Mouse (Mus musculus) cerebellum, postnatal 14 days (tissue): ENCODE measurements at regions not wholly inside any gene's neighbourhood (a gene's known extent, or its start where the extent isn't known, plus 50 kb on each side); places are given as distances from the start of the nearest gene placed in this dataset.

Experiments
- DNase-seq, 2 experiments: peaks; one replicate each; pipeline ENCODE4 v3.0.0; 2021; ENCODE audit warnings: mixed read lengths in 2 of 2

- DNase-seq: peak in 1 of 2 experiments; percentile 13
Observed at GRCm38 (mm10) chr2:149467801-149468200, 62.9 kb downstream of the Cst10 start.

GRCm38 (mm10) chr2:149472411-149472810 lies 67.6 kb downstream of the Cst10 start:
- no peak for DNase-seq

GRCm38 (mm10) chr2:149493280-149493988 lies 88.6 kb downstream of the Cst10 start:
- DNase-seq: peak; percentile 53 to 56

- DNase-seq: no peak
Observed at GRCm38 (mm10) chr2:149512870-149513269, 108.0 kb downstream of the Cst10 start.

- no peak for DNase-seq
Observed at GRCm38 (mm10) chr2:149524424-149524823, 119.6 kb downstream of the Cst10 start.

- no peak for DNase-seq
Observed at GRCm38 (mm10) chr2:149542837-149543236, 138.0 kb downstream of the Cst10 start.

- DNase-seq: no peak
Observed at GRCm38 (mm10) chr2:149545708-149546107, 140.9 kb downstream of the Cst10 start.

- no peak for DNase-seq
Observed at GRCm38 (mm10) chr2:149546639-149547200, 141.9 kb downstream of the Cst10 start.

- DNase-seq: no peak
Observed at GRCm38 (mm10) chr2:149555209-149555608, 150.4 kb downstream of the Cst10 start.

- peak in 1 of 2 experiments; percentile 3 for DNase-seq
Observed at GRCm38 (mm10) chr2:149573773-149574172, 168.9 kb downstream of the Cst10 start.

GRCm38 (mm10) chr2:149602581-149602980 lies 197.7 kb downstream of the Cst10 start:
- DNase-seq: peak; percentile 6 to 60

GRCm38 (mm10) chr2:149613381-149613780 lies 208.5 kb downstream of the Cst10 start:
- no peak for DNase-seq

- DNase-seq: peak in 1 of 2 experiments; percentile 4
Observed at GRCm38 (mm10) chr2:149614078-149614939, 209.5 kb downstream of the Cst10 start.

GRCm38 (mm10) chr2:149625626-149626025 lies 203.4 kb upstream of the Syndig1 start:
- no peak for DNase-seq

GRCm38 (mm10) chr2:149641207-149641606 lies 187.8 kb upstream of the Syndig1 start:
- DNase-seq: no peak

GRCm38 (mm10) chr2:149651829-149652228 lies 177.2 kb upstream of the Syndig1 start:
- peak; percentile 1 to 9 for DNase-seq

GRCm38 (mm10) chr2:149661086-149661485 lies 167.9 kb upstream of the Syndig1 start:
- DNase-seq: no peak

- DNase-seq: no peak
Observed at GRCm38 (mm10) chr2:149664377-149664776, 164.6 kb upstream of the Syndig1 start.

- DNase-seq: peak; percentile 4 to 15
Observed at GRCm38 (mm10) chr2:149666412-149666811, 162.6 kb upstream of the Syndig1 start.

- no peak for DNase-seq
Observed at GRCm38 (mm10) chr2:149671870-149672269, 157.1 kb upstream of the Syndig1 start.

- peak; percentile 23 to 42 for DNase-seq
Observed at GRCm38 (mm10) chr2:149679822-149680459, 149.1 kb upstream of the Syndig1 start.

- no peak for DNase-seq
Observed at GRCm38 (mm10) chr2:149722342-149722741, 106.7 kb upstream of the Syndig1 start.

- no peak for DNase-seq
Observed at GRCm38 (mm10) chr2:149724279-149724678, 104.7 kb upstream of the Syndig1 start.
